30 mouse cellular contexts compared by ENCODE assay signal in genomic region chr9:46066711-46067110, GRCm38 (mm10). TPM values are rescaled to one million over a fixed set of nuclear protein-coding genes. Genes with fewer than 3 reads are reported as not detected.
A peak's percentile ranks its signal among the peaks of the same experiment; 100 is the strongest.
DNase-seq lines count a peak whose midpoint lies in the region; ATAC-seq and TF ChIP-seq lines count a peak whose summit lies in the region.
"Had no signal": no experiment of that assay in that cellular context is flagged by ENCODE, and none has a peak within 500 bp of the region (broad histone marks: within the 10 kb centered on the region; RNA-seq: fewer than 3 reads in every experiment).

No protein-coding gene starts in this region.

- no peaks in the 10 kb centered on the region for H3K27me3 ChIP-seq in hindbrain, embryonic 13.5 days
- no peaks in the 10 kb centered on the region for H3K27me3 ChIP-seq in hindbrain, embryonic 12.5 days
- no peaks in the 10 kb centered on the region for H3K27me3 ChIP-seq in liver, adult 2 months (ENCODE audit: control insufficient read depth, insufficient read depth, low read length)
- no peaks in the 10 kb centered on the region for H3K27me3 ChIP-seq in liver, embryonic 11.5 days (replicated peaks; ENCODE audit: control insufficient read depth, insufficient read depth, low read length)
- H3K27me3 ChIP-seq: embryonic facial prominence, embryonic 12.5 days; forebrain, embryonic 15.5 days; heart, embryonic 13.5 days; liver, embryonic 12.5 days; neural tube, embryonic 13.5 days had no signal

- WGBS in hindbrain, embryonic 13.5 days, result 76% methylated on average over 4 of the region's 4 CpGs
- WGBS in hindbrain, embryonic 12.5 days, result 73% methylated on average over 4 of the region's 4 CpGs
- WGBS in liver, adult 2 months, result 72% methylated on average over 4 of the region's 4 CpGs
- 82% methylated on average over 4 of the region's 4 CpGs for WGBS in liver, embryonic 11.5 days

- H3K4me1 ChIP-seq in hindbrain, embryonic 13.5 days (replicated peaks), result peaks cover 33% of the 10 kb centered on the region
- peaks cover 18% of the 10 kb centered on the region for H3K4me1 ChIP-seq in hindbrain, embryonic 12.5 days
- peaks cover 28% of the 10 kb centered on the region for H3K4me1 ChIP-seq in liver, adult 2 months (ENCODE audit: control insufficient read depth, insufficient read depth, low read length)
- peaks cover 29% of the 10 kb centered on the region for H3K4me1 ChIP-seq in liver, embryonic 11.5 days (replicated peaks; ENCODE audit: control insufficient read depth, insufficient read depth, low read length)

- no peak overlapping the region for H3K9ac ChIP-seq in hindbrain, embryonic 13.5 days
- no peak overlapping the region for H3K9ac ChIP-seq in hindbrain, embryonic 12.5 days
- no peak overlapping the region for H3K9ac ChIP-seq in liver, adult 2 months (ENCODE audit: low read depth, low read length)
- no peak overlapping the region for H3K9ac ChIP-seq in liver, embryonic 11.5 days (ENCODE audit: low read depth, low read length)
- H3K9ac ChIP-seq: embryonic facial prominence, embryonic 12.5 days; forebrain, embryonic 15.5 days; heart, embryonic 13.5 days; liver, embryonic 12.5 days; neural tube, embryonic 13.5 days had no signal

- H3K27ac ChIP-seq in hindbrain, embryonic 13.5 days, result peak overlapping the region; percentile 13; the same call in 1 of the 2 replicates
- H3K27ac ChIP-seq in hindbrain, embryonic 12.5 days, result no peak overlapping the region
- peak overlapping the region; percentile 30 for H3K27ac ChIP-seq in liver, adult 2 months (replicated peaks; ENCODE audit: insufficient read depth, low read depth, low read length)
- H3K27ac ChIP-seq in liver, embryonic 11.5 days (ENCODE audit: low read depth, low read length), result no peak overlapping the region
- H3K27ac ChIP-seq: embryonic facial prominence, embryonic 12.5 days; forebrain, embryonic 10.5 days; forebrain, embryonic 15.5 days; heart, embryonic 13.5 days; liver, embryonic 12.5 days; neural tube, embryonic 13.5 days; stomach, postnatal 0 days had no signal

- H3K9me3 ChIP-seq in hindbrain, embryonic 13.5 days, result no peaks in the 10 kb centered on the region
- no peaks in the 10 kb centered on the region for H3K9me3 ChIP-seq in hindbrain, embryonic 12.5 days (replicated peaks)
- H3K9me3 ChIP-seq in liver, embryonic 11.5 days (ENCODE audit: control insufficient read depth, low read length), result no peaks in the 10 kb centered on the region
- H3K9me3 ChIP-seq: embryonic facial prominence, embryonic 12.5 days; forebrain, embryonic 10.5 days; forebrain, embryonic 15.5 days; G1E; heart, embryonic 13.5 days; liver, embryonic 12.5 days; neural tube, embryonic 13.5 days had no signal

- TF ChIP-seq CTCF in liver, adult 2 months (IDR thresholded peaks at IDR 0.05; ENCODE audit: low read depth, low read length), result no peak

- DNase-seq in adrenal gland, postnatal 10 days, result peak; percentile 35
- no peak for DNase-seq in adrenal gland, postnatal 25 days
- DNase-seq in liver, adult 2 months (ENCODE audit: extremely low read depth, low read depth, low spot score), result no peak
- DNase-seq in liver, embryonic 11.5 days (ENCODE audit: low spot score), result no peak
- peak; percentile 74 for DNase-seq in brain, adult 2 months (ENCODE audit: low read depth, low spot score)
- DNase-seq in neural tube, embryonic 10.5 days (ENCODE audit: extremely low spot score, low spot score), result no peak
- DNase-seq: cerebellum, adult 2 months; cerebellum, postnatal 25 days; heart, postnatal 10 days; kidney, adult 18-20 months; kidney, postnatal 4 days; left cerebral cortex, postnatal 4 days; lung, adult 18-20 months; right cerebral cortex, postnatal 4 days; thymus, adult 18-20 months; thymus, postnatal 25 days had no signal

- H3K4me3 ChIP-seq in hindbrain, embryonic 13.5 days, result no peak overlapping the region
- H3K4me3 ChIP-seq in hindbrain, embryonic 12.5 days, result no peak overlapping the region
- no peak overlapping the region for H3K4me3 ChIP-seq in liver, adult 2 months (ENCODE audit: insufficient read depth, low read depth, low read length)
- H3K4me3 ChIP-seq in liver, embryonic 11.5 days (ENCODE audit: low read depth, low read length), result no peak overlapping the region
- H3K4me3 ChIP-seq: embryonic facial prominence, embryonic 12.5 days; forebrain, embryonic 10.5 days; forebrain, embryonic 15.5 days; heart, embryonic 13.5 days; liver, embryonic 12.5 days; neural tube, embryonic 13.5 days had no signal

- no peak for TF ChIP-seq POLR2A in liver, adult 2 months (IDR thresholded peaks at IDR 0.05; ENCODE audit: extremely low read depth, insufficient read depth, low read length)

- no peak overlapping the region for H3K4me2 ChIP-seq in hindbrain, embryonic 13.5 days
- H3K4me2 ChIP-seq in hindbrain, embryonic 12.5 days (replicated peaks), result no peak overlapping the region
- H3K4me2 ChIP-seq in liver, embryonic 11.5 days, result no peak overlapping the region
- H3K4me2 ChIP-seq: embryonic facial prominence, embryonic 12.5 days; forebrain, embryonic 15.5 days; heart, embryonic 13.5 days; midbrain, embryonic 11.5 days; neural tube, embryonic 13.5 days had no signal

- peaks cover 49% of the 10 kb centered on the region for H3K79me2 ChIP-seq in liver, adult 2 months (ENCODE audit: control insufficient read depth, insufficient read depth, low read length)

- no peak for ATAC-seq in hindbrain, embryonic 13.5 days (ENCODE audit: low FRiP score)
- no peak for ATAC-seq in hindbrain, embryonic 12.5 days (ENCODE audit: low FRiP score)
- no peak for ATAC-seq in liver, embryonic 11.5 days (replicated peaks; ENCODE audit: low FRiP score)
- ATAC-seq: forebrain, embryonic 15.5 days; hindbrain, embryonic 16.5 days; liver, embryonic 12.5 days; lung, postnatal 0 days; midbrain, embryonic 16.5 days had no signal

- no peaks in the 10 kb centered on the region for H3K36me3 ChIP-seq in hindbrain, embryonic 13.5 days
- H3K36me3 ChIP-seq in hindbrain, embryonic 12.5 days, result no peaks in the 10 kb centered on the region
- H3K36me3 ChIP-seq in liver, adult 2 months (ENCODE audit: control insufficient read depth, insufficient read depth, low read length), result no peaks in the 10 kb centered on the region
- H3K36me3 ChIP-seq in liver, embryonic 11.5 days (ENCODE audit: control insufficient read depth, insufficient read depth, low read length), result no peaks in the 10 kb centered on the region
- H3K36me3 ChIP-seq: embryonic facial prominence, embryonic 12.5 days; forebrain, embryonic 10.5 days; forebrain, embryonic 15.5 days; heart, embryonic 13.5 days; liver, embryonic 12.5 days; neural tube, embryonic 13.5 days had no signal

RNA-seq across cellular contexts. Expression of gene Sik3, which starts 54.1 kb away (rescaled TPM):
- 10 to 100 TPM; 50.2 to 55.1 TPM for total RNA-seq in adrenal gland, postnatal 10 days (2021)
- total RNA-seq in adrenal gland, postnatal 25 days (2021), result 57.3 and 63.2 TPM in 2 replicates
- 5.5 and 5.6 TPM in 2 replicates for polyA plus RNA-seq in hindbrain, embryonic 13.5 days (2015; fragmentation: Nextera tagmentation; extraction: Ambion mirVana)
- 13.9 and 14.7 TPM in 2 replicates for polyA plus RNA-seq in hindbrain, embryonic 12.5 days (2016; fragmentation: Nextera tagmentation; extraction: Ambion mirVana)
- total RNA-seq in liver, adult 2 months (2014; rRNA removed), result 14.1 and 17.3 TPM in 2 replicates
- 14.9 and 16.5 TPM in 2 replicates for polyA plus RNA-seq in liver, adult 2 months (2012; rRNA removed)
- 8.6 and 9.5 TPM in 2 replicates for polyA plus RNA-seq in liver, embryonic 11.5 days (2014; fragmentation: Nextera tagmentation; extraction: Ambion mirVana)

RNA-seq across cellular contexts. Expression of gene Pafah1b2, which starts 54.2 kb away (rescaled TPM):
- total RNA-seq in adrenal gland, postnatal 10 days (2021), result 100 to 1,000 TPM; 118 to 119 TPM
- 112 and 146 TPM in 2 replicates for total RNA-seq in adrenal gland, postnatal 25 days (2021)
- polyA plus RNA-seq in hindbrain, embryonic 13.5 days (2015; fragmentation: Nextera tagmentation; extraction: Ambion mirVana), result 301 and 314 TPM in 2 replicates
- 290 and 303 TPM in 2 replicates for polyA plus RNA-seq in hindbrain, embryonic 12.5 days (2016; fragmentation: Nextera tagmentation; extraction: Ambion mirVana)
- total RNA-seq in liver, adult 2 months (2014; rRNA removed), result 14.6 and 14.8 TPM in 2 replicates
- polyA plus RNA-seq in liver, adult 2 months (2012; rRNA removed), result 12.0 and 14.2 TPM in 2 replicates
- 137 and 154 TPM in 2 replicates for polyA plus RNA-seq in liver, embryonic 11.5 days (2014; fragmentation: Nextera tagmentation; extraction: Ambion mirVana)

Comparison
In these comparisons a context has a peak if more than half of its experiments do, and no peak if none do; other contexts are left out.
1. DNase-seq: peak in adrenal gland, postnatal 10 days (single experiment) and brain, adult 2 months (single experiment); none in adrenal gland, postnatal 25 days (single experiment), liver, adult 2 months (single experiment), liver, embryonic 11.5 days (single experiment) and neural tube, embryonic 10.5 days (single experiment).
2. H3K27ac ChIP-seq: peak in hindbrain, embryonic 13.5 days (single experiment) and liver, adult 2 months (single experiment); none in hindbrain, embryonic 12.5 days (single experiment) and liver, embryonic 11.5 days (single experiment).